Mouse (Mus musculus): ENCODE data around the gene Bak1. TPM values are rescaled to one million over a fixed set of nuclear protein-coding genes. Genes with fewer than 3 reads are reported as not detected.

Gene Bak1
- polyA plus RNA-seq, 2 experiments: 11.1 to 48.6 TPM

DNA sequence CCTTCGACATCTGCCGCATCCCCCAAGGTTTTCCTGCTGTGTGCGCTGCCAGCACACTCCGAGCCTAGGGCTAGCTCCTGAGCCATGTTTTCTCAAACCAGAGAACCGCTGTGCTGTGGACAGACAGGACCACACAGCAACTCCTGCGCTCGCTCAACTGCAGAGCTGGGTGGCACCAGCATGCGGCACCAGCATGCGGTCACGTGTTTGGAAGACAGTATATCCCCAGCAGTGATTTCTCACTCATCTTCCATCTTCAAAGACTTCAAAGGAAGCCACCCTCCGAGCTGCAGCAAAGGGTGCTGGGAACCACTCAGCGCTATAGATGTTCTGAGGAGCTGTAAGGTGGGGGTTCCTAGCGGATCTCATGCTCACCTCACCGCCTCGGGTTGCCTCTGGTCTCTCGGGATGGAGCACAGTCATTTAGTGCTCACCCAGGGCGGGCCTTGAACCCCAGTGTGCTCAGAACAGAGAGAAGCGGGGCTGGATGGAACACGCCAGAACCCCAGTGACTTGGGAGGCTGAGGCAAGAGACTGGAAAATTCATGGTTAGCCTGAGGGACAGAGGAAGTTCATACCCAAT lies 23.8 kb downstream of the Bak1 start:
- Histone ChIP-seq H3K4me2 (replicated peaks; ENCODE audit: low read depth, low read length, severe bottlenecking) (no peak overlapping the region), H3K27ac (replicated peaks; ENCODE audit: low read depth, low read length) (no peak overlapping the region), H3K9ac (ENCODE audit: low read depth, low read length, severe bottlenecking) (no peak overlapping the region), H3K4me1 (ENCODE audit: control insufficient read depth, insufficient read depth, low read length) (no peaks in the 10 kb centered on the region), H3K9me3 (ENCODE audit: control insufficient read depth, low read length) (0 out of 2 replicates have a peak, but pooled peaks cover 4% of the 10 kb centered on the region), H3K36me3 (ENCODE audit: control insufficient read depth, insufficient read depth, low read length) (no peaks in the 10 kb centered on the region), H3K27me3 (ENCODE audit: control insufficient read depth, insufficient read depth, low read length) (no peaks in the 10 kb centered on the region; the same call in 1 of the 2 replicates), H3K4me3 (replicated peaks; ENCODE audit: low read length) (no peak overlapping the region)
- no peak for TF ChIP-seq POLR2A (IDR thresholded peaks at IDR 0.05; ENCODE audit: borderline replicate concordance, extremely low read depth, insufficient read depth, insufficient read length)
- DNase-seq (ENCODE audit: low spot score) (no peak), ATAC-seq (ENCODE audit: low FRiP score, low read depth) (no peak)
- WGBS: 29% methylated on average over 19 of the region's 19 CpGs

DNA sequence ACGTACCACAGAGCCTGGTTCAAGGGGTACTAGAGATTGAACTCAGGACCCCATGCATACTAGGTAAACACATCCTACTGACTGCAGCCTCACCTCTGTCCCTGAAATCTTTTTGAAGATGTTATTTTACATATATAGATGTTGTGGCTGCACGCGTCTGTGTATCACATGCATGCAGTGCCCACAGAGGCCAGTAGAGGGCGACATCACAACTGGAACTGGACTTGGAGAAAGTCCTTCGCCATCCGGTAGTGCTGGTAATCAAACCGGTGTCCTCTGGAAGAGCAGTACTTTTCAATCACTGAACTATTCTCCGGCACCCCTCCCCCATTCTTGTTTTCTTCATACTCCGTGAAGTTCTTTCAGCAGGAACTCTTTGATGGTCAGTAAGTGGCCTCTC lies 24.4 kb downstream of the Bak1 start:
- TF ChIP-seq POLR2A (IDR thresholded peaks at IDR 0.05; ENCODE audit: borderline replicate concordance, extremely low read depth, insufficient read depth, insufficient read length): no peak
- Histone ChIP-seq H3K9ac (ENCODE audit: low read depth, low read length, severe bottlenecking) (no peak overlapping the region), H3K27me3 (ENCODE audit: control insufficient read depth, insufficient read depth, low read length) (no peaks in the 10 kb centered on the region; the same call in 1 of the 2 replicates), H3K4me1 (ENCODE audit: control insufficient read depth, insufficient read depth, low read length) (no peaks in the 10 kb centered on the region), H3K27ac (replicated peaks; ENCODE audit: low read depth, low read length) (no peak overlapping the region), H3K4me3 (replicated peaks; ENCODE audit: low read length) (no peak overlapping the region), H3K9me3 (ENCODE audit: control insufficient read depth, low read length) (0 out of 2 replicates have a peak, but pooled peaks cover 4% of the 10 kb centered on the region), H3K4me2 (replicated peaks; ENCODE audit: low read depth, low read length, severe bottlenecking) (no peak overlapping the region), H3K36me3 (ENCODE audit: control insufficient read depth, insufficient read depth, low read length) (no peaks in the 10 kb centered on the region)
- ATAC-seq (ENCODE audit: low FRiP score, low read depth) (no peak), DNase-seq (ENCODE audit: low spot score) (peak; percentile 32)
- WGBS: 39% methylated on average over 9 of the region's 9 CpGs

DNA sequence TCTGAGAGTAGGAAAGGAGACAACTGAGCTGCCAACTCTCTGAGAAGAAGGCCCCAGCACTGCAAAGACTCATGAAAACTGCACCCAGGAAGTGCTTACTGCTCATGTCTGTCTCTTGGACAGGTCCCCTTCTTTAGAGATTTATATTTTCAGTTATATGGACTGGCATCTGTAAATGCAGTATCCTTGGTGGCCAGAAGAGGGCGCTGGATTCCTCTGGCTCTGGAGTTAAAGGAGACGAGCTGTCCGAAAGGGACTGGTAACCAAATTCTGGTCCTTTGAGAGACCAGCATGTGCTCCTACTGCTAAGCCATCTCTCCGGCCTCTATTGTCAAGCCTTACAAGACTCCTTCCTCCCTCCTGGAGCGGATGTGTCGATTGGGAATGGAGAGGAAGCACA lies 26.9 kb downstream of the Bak1 start:
- no peaks in the 10 kb centered on the region for H3K36me3 ChIP-seq (ENCODE audit: control insufficient read depth, insufficient read depth, low read length)
- TF ChIP-seq POLR2A (IDR thresholded peaks at IDR 0.05; ENCODE audit: borderline replicate concordance, extremely low read depth, insufficient read depth, insufficient read length): no peak
- no peak overlapping the region for H3K27ac ChIP-seq (replicated peaks; ENCODE audit: low read depth, low read length)
- H3K4me3 ChIP-seq (replicated peaks; ENCODE audit: low read length): no peak overlapping the region
- no peak for ATAC-seq (ENCODE audit: low FRiP score, low read depth)
- WGBS: 45% methylated on average over 6 of the region's 6 CpGs
- no peak overlapping the region for H3K9ac ChIP-seq (ENCODE audit: low read depth, low read length, severe bottlenecking)
- H3K4me2 ChIP-seq (replicated peaks; ENCODE audit: low read depth, low read length, severe bottlenecking): no peak overlapping the region
- no peaks in the 10 kb centered on the region; the same call in 1 of the 2 replicates for H3K27me3 ChIP-seq (ENCODE audit: control insufficient read depth, insufficient read depth, low read length)
- DNase-seq (ENCODE audit: low spot score): no peak
- H3K9me3 ChIP-seq (ENCODE audit: control insufficient read depth, low read length): 0 out of 2 replicates have a peak, but pooled peaks cover 4% of the 10 kb centered on the region
- H3K4me1 ChIP-seq (ENCODE audit: control insufficient read depth, insufficient read depth, low read length): no peaks in the 10 kb centered on the region

DNA sequence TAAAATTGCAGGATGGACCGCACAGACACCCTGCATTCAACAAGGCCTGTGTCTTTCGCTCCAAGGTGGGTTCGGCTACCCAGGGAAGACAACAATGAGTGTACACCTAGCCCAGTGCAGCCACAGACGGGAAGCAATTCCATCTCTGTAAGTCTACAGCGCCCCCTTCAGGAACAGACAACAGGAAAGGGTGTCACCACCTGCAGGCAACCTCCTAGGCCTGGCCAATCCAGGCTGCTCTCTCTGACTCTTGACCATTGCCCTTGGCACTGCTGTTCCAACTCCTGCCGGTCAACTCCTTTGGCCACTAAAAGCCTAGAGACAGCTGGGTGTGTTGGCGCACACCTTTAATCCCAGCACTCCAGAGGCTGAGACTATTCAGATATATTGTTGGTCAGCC lies 27.7 kb downstream of the Bak1 start:
- no peaks in the 10 kb centered on the region for H3K4me1 ChIP-seq (ENCODE audit: control insufficient read depth, insufficient read depth, low read length)
- no peak overlapping the region for H3K9ac ChIP-seq (ENCODE audit: low read depth, low read length, severe bottlenecking)
- no peak overlapping the region for H3K27ac ChIP-seq (replicated peaks; ENCODE audit: low read depth, low read length)
- H3K9me3 ChIP-seq (ENCODE audit: control insufficient read depth, low read length): 0 out of 2 replicates have a peak, but pooled peaks cover 4% of the 10 kb centered on the region
- no peak overlapping the region for H3K4me3 ChIP-seq (replicated peaks; ENCODE audit: low read length)
- H3K27me3 ChIP-seq (ENCODE audit: control insufficient read depth, insufficient read depth, low read length): no peaks in the 10 kb centered on the region; the same call in 1 of the 2 replicates
- ATAC-seq (ENCODE audit: low FRiP score, low read depth): no peak
- no peak for DNase-seq (ENCODE audit: low spot score)
- no peak for TF ChIP-seq POLR2A (IDR thresholded peaks at IDR 0.05; ENCODE audit: borderline replicate concordance, extremely low read depth, insufficient read depth, insufficient read length)
- no peaks in the 10 kb centered on the region for H3K36me3 ChIP-seq (ENCODE audit: control insufficient read depth, insufficient read depth, low read length)
- 82% methylated on average over 7 of the region's 7 CpGs for WGBS
- H3K4me2 ChIP-seq (replicated peaks; ENCODE audit: low read depth, low read length, severe bottlenecking): no peak overlapping the region

DNA sequence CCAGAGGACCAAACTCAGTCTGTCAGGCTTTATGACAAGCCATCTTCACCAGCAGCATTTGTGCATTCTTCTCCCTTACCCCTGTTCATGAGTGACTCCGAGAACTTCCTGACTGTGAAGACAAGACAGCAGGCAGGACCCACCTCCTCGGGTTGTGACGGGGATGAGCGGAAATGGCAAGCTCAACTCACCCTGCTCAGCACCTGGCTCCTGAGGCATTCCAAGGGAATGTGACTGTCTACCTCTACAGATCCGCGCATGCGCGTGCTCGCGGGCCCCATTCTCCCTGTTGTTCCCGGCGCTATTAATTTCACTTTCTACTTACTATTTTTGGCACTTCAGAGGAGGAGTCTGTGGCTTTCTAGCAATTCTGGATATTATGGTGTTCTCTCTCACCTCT lies 28.8 kb downstream of the Bak1 start:
- no peak overlapping the region for H3K9ac ChIP-seq (ENCODE audit: low read depth, low read length, severe bottlenecking)
- no peaks in the 10 kb centered on the region for H3K4me1 ChIP-seq (ENCODE audit: control insufficient read depth, insufficient read depth, low read length)
- TF ChIP-seq POLR2A (IDR thresholded peaks at IDR 0.05; ENCODE audit: borderline replicate concordance, extremely low read depth, insufficient read depth, insufficient read length): no peak
- H3K4me2 ChIP-seq (replicated peaks; ENCODE audit: low read depth, low read length, severe bottlenecking): peak overlapping the region; percentile 17; the same call in 1 of the 2 replicates
- H3K27ac ChIP-seq (replicated peaks; ENCODE audit: low read depth, low read length): no peak overlapping the region; the same call in 1 of the 2 replicates
- ATAC-seq (ENCODE audit: low FRiP score, low read depth) (no peak), DNase-seq (ENCODE audit: low spot score) (peak; percentile 12)
- no peaks in the 10 kb centered on the region; the same call in 1 of the 2 replicates for H3K27me3 ChIP-seq (ENCODE audit: control insufficient read depth, insufficient read depth, low read length)
- H3K4me3 ChIP-seq (replicated peaks; ENCODE audit: low read length): no peak overlapping the region
- H3K36me3 ChIP-seq (ENCODE audit: control insufficient read depth, insufficient read depth, low read length): no peaks in the 10 kb centered on the region
- 0 out of 2 replicates have a peak, but pooled peaks cover 4% of the 10 kb centered on the region for H3K9me3 ChIP-seq (ENCODE audit: control insufficient read depth, low read length)
- WGBS: 67% methylated on average over 12 of the region's 12 CpGs

All from limb, embryonic 14.5 days (tissue).